In genomic region chrX:75096163-75096770, GRCm38 (mm10) we compare ENCODE assay signal across 8 mouse cellular contexts. TPM values are rescaled to one million over a fixed set of nuclear protein-coding genes. Genes with fewer than 3 reads are reported as not detected.
DNase-seq lines count a peak whose midpoint lies in the region; ATAC-seq and TF ChIP-seq lines count a peak whose summit lies in the region.

No protein-coding gene starts in this region.

- ATAC-seq in embryonic facial prominence, embryonic 12.5 days (ENCODE audit: insufficient number of reproducible peaks, insufficient read depth, low FRiP score, low TSS enrichment): no peak; the same call in 1 of the 2 replicates
- ATAC-seq in hindbrain, embryonic 11.5 days (ENCODE audit: low FRiP score): peak; percentile 28; the same call in 1 of the 2 replicates
- ATAC-seq in liver, embryonic 15.5 days (ENCODE audit: insufficient read depth): peak; percentile 40
- no peak; the same call in 1 of the 2 replicates for ATAC-seq in stomach, embryonic 15.5 days (ENCODE audit: insufficient read depth, low FRiP score, low read depth)

- peaks cover 12% of the 10 kb centered on the region; the same call in 1 of the 2 replicates for H3K79me2 ChIP-seq in CH12.LX (replicated peaks; ENCODE audit: control insufficient read depth, extremely low read depth, insufficient read depth, poor library complexity, severe bottlenecking)

- peaks cover 13 to 19% of the 10 kb centered on the region in 2 experiments for H3K36me3 ChIP-seq in CH12.LX (replicated peaks in 1 of 2; ENCODE audit: control insufficient read depth in 1 of 2, insufficient read depth in 1 of 2, low read length in 1 of 2)
- 0 out of 2 replicates have a peak, but pooled peaks cover 4% of the 10 kb centered on the region for H3K36me3 ChIP-seq in embryonic facial prominence, embryonic 12.5 days
- H3K36me3 ChIP-seq in hindbrain, embryonic 11.5 days (ENCODE audit: control insufficient read depth, insufficient read depth, low read length): no peaks in the 10 kb centered on the region
- peaks cover 26% of the 10 kb centered on the region for H3K36me3 ChIP-seq in liver, embryonic 15.5 days (replicated peaks)
- no peaks in the 10 kb centered on the region for H3K36me3 ChIP-seq in stomach, embryonic 15.5 days

- dilution Hi-C loops in CH12.LX (cut with MboI; ENCODE audit: extremely low pct_ligation_motif_present, extremely low pct_unique_long_range_greater_than_20kb, low sequenced_read_pairs): no loop called here

- no peaks in the 10 kb centered on the region for H3K27me3 ChIP-seq in CH12.LX (replicated peaks)
- H3K27me3 ChIP-seq in embryonic facial prominence, embryonic 12.5 days: no peaks in the 10 kb centered on the region
- no peaks in the 10 kb centered on the region for H3K27me3 ChIP-seq in hindbrain, embryonic 11.5 days (ENCODE audit: control insufficient read depth, insufficient read depth, low read length)
- no peaks in the 10 kb centered on the region for H3K27me3 ChIP-seq in liver, embryonic 15.5 days
- H3K27me3 ChIP-seq in stomach, embryonic 15.5 days (replicated peaks): no peaks in the 10 kb centered on the region

- H3K27ac ChIP-seq in CH12.LX (ENCODE audit: insufficient read depth, low read depth): no peak overlapping the region
- 0 out of 2 replicates have a peak overlapping the region, but pooled peaks have one; percentile 65 for H3K27ac ChIP-seq in embryonic facial prominence, embryonic 12.5 days
- no peak overlapping the region for H3K27ac ChIP-seq in hindbrain, embryonic 11.5 days (ENCODE audit: low read depth, low read length)
- peak overlapping the region; percentile 81 for H3K27ac ChIP-seq in liver, embryonic 15.5 days (replicated peaks)
- H3K27ac ChIP-seq in stomach, embryonic 15.5 days: peak overlapping the region; percentile 63

- peak overlapping the region; percentile 66 for H3K9ac ChIP-seq in CH12.LX (ENCODE audit: insufficient read depth, low read depth)
- H3K9ac ChIP-seq in embryonic facial prominence, embryonic 12.5 days: peak overlapping the region; percentile 38
- H3K9ac ChIP-seq in hindbrain, embryonic 11.5 days (ENCODE audit: low read depth, low read length): peak overlapping the region; percentile 58
- H3K9ac ChIP-seq in liver, embryonic 15.5 days: peak overlapping the region; percentile 64
- peak overlapping the region; percentile 32 for H3K9ac ChIP-seq in stomach, embryonic 15.5 days

- TF ChIP-seq EP300 in CH12.LX (IDR thresholded peaks at IDR 0.05; ENCODE audit: low read length): no peak

- in situ Hi-C loops in CH12.LX (cut with MboI; ENCODE audit: low pct_ligation_motif_present, low pct_unique_long_range_greater_than_20kb, low sequenced_read_pairs): no loop called here

- no peak for TF ChIP-seq CTCF in CH12.LX (conservative IDR thresholded peaks at IDR 0.05 in 1 of 2, IDR thresholded peaks at IDR 0.05 in 1 of 2; ENCODE audit: low read depth in 2 of 2, low read length in 2 of 2)

- TF ChIP-seq POLR2A in CH12.LX (IDR thresholded peaks at IDR 0.05; ENCODE audit: low read depth, low read length): no peak

- H3K4me2 ChIP-seq in CH12.LX (ENCODE audit: insufficient read depth, low read depth, poor library complexity, severe bottlenecking): no peak overlapping the region
- peak overlapping the region; percentile 48 for H3K4me2 ChIP-seq in embryonic facial prominence, embryonic 12.5 days (replicated peaks)
- peak overlapping the region; percentile 49 for H3K4me2 ChIP-seq in hindbrain, embryonic 11.5 days (replicated peaks; ENCODE audit: low read depth, low read length)
- H3K4me2 ChIP-seq in liver, embryonic 15.5 days: peak overlapping the region; percentile 76
- peak overlapping the region; percentile 53 for H3K4me2 ChIP-seq in stomach, embryonic 15.5 days

- TF ChIP-seq RAD21 in CH12.LX (IDR thresholded peaks at IDR 0.05; ENCODE audit: low read depth, low read length): no peak

- H3K4me3 ChIP-seq in CH12.LX (replicated peaks in 1 of 3; ENCODE audit: low read depth in 2 of 3, low read length in 2 of 3, poor library complexity in 1 of 3): peak overlapping the region; percentile 71
- H3K4me3 ChIP-seq in embryonic facial prominence, embryonic 12.5 days: peak overlapping the region; percentile 53
- peak overlapping the region; percentile 50 for H3K4me3 ChIP-seq in hindbrain, embryonic 11.5 days (ENCODE audit: low read depth, low read length)
- H3K4me3 ChIP-seq in liver, embryonic 15.5 days (replicated peaks): peak overlapping the region; percentile 69
- peak overlapping the region; percentile 56 for H3K4me3 ChIP-seq in stomach, embryonic 15.5 days (replicated peaks)

- H3K4me1 ChIP-seq in CH12.LX (ENCODE audit: control insufficient read depth in 1 of 2, insufficient read depth in 2 of 2): peaks cover 0 to 10% of the 10 kb centered on the region in 2 experiments; a peak in 1 of 4 replicates
- H3K4me1 ChIP-seq in embryonic facial prominence, embryonic 12.5 days: no peaks in the 10 kb centered on the region
- H3K4me1 ChIP-seq in hindbrain, embryonic 11.5 days (replicated peaks; ENCODE audit: control insufficient read depth, insufficient read depth, low read length): no peaks in the 10 kb centered on the region
- no peaks in the 10 kb centered on the region; the same call in 1 of the 2 replicates for H3K4me1 ChIP-seq in liver, embryonic 15.5 days (replicated peaks)
- H3K4me1 ChIP-seq in stomach, embryonic 15.5 days: no peaks in the 10 kb centered on the region

- 17% methylated on average over 23 of the region's 23 CpGs for WGBS in embryonic facial prominence, embryonic 12.5 days
- WGBS in hindbrain, embryonic 11.5 days: 18% methylated on average over 22 of the region's 23 CpGs
- WGBS in liver, embryonic 15.5 days (ENCODE audit: insufficient replicate concordance): 16% methylated on average over 23 of the region's 23 CpGs
- WGBS in stomach, embryonic 15.5 days: 17% methylated on average over 23 of the region's 23 CpGs

- no peaks in the 10 kb centered on the region for H3K9me3 ChIP-seq in CH12.LX (replicated peaks; ENCODE audit: low read length)
- H3K9me3 ChIP-seq in embryonic facial prominence, embryonic 12.5 days: no peaks in the 10 kb centered on the region
- no peaks in the 10 kb centered on the region for H3K9me3 ChIP-seq in hindbrain, embryonic 11.5 days (ENCODE audit: control insufficient read depth, low read length)
- no peaks in the 10 kb centered on the region for H3K9me3 ChIP-seq in liver, embryonic 15.5 days (replicated peaks)
- no peaks in the 10 kb centered on the region for H3K9me3 ChIP-seq in stomach, embryonic 15.5 days

- DNase-seq in embryo, embryonic 10 days (ENCODE audit: low spot score): peak; percentile 29
- no peak for DNase-seq in embryo, embryonic 9.5 days (ENCODE audit: extremely low spot score)
- DNase-seq in CH12.LX (ENCODE audit: extremely low read depth): no peak
- peak; percentile 28 for DNase-seq in hindbrain, embryonic 11.5 days (ENCODE audit: low spot score)
- DNase-seq in natural killer cell, adult 2 months (ENCODE audit: low spot score in 2 of 2): no peak

TF ChIP-seq in CH12.LX, 34 proteins besides CTCF, POLR2A, EP300 and RAD21 (continues in another document):
- TF ChIP-seq BHLHE40 (IDR thresholded peaks at IDR 0.05; ENCODE audit: low read depth, low read length) (0 out of 2 replicates have a peak, but pooled peaks have one; percentile 18), CHD1 (IDR thresholded peaks at IDR 0.05; ENCODE audit: low read depth, low read length) (no peak), CHD2 (IDR thresholded peaks at IDR 0.05; ENCODE audit: low read length) (no peak), ELF1 (IDR thresholded peaks at IDR 0.05; ENCODE audit: low read depth, low read length) (no peak), NRF1 (IDR thresholded peaks at IDR 0.05; ENCODE audit: low read depth, low read length) (no peak), MXI1 (IDR thresholded peaks at IDR 0.05; ENCODE audit: low read depth, low read length) (peak; percentile 93), USF2 (conservative IDR thresholded peaks at IDR 0.05; ENCODE audit: low read depth, low read length) (no peak), IRF4 (IDR thresholded peaks at IDR 0.05; ENCODE audit: low read depth, low read length) (no peak), SIN3A (IDR thresholded peaks at IDR 0.05; ENCODE audit: low read length) (peak; percentile 1; the same call in 1 of the 2 replicates), TBP (conservative IDR thresholded peaks at IDR 0.05; ENCODE audit: low read depth, low read length) (no peak), TCF12 (IDR thresholded peaks at IDR 0.05; ENCODE audit: low read depth, low read length) (no peak), ZC3H11A (IDR thresholded peaks at IDR 0.05; ENCODE audit: low read depth, low read length) (no peak), NELFE (IDR thresholded peaks at IDR 0.05; ENCODE audit: low read depth, low read length) (no peak), MAX (IDR thresholded peaks at IDR 0.05; ENCODE audit: low read length) (peak; percentile 95)

RNA-seq across cellular contexts. Expression of gene Dkc1, which starts 0.6 kb away (rescaled TPM):
- 110 and 152 TPM in 2 replicates for total RNA-seq in CH12.LX (2012; rRNA removed)
- 260 and 294 TPM in 2 replicates for total RNA-seq in CH12.LX (2014; rRNA removed)
- polyA plus RNA-seq in CH12.LX (2012; ENCODE audit: insufficient read length, low read depth): 273 and 427 TPM in 2 replicates
- 130 and 133 TPM in 2 replicates for polyA plus RNA-seq in embryonic facial prominence, embryonic 12.5 days (2016; fragmentation: Nextera tagmentation; extraction: Ambion mirVana)
- polyA plus RNA-seq in hindbrain, embryonic 11.5 days (2014; fragmentation: Nextera tagmentation; extraction: Ambion mirVana): 117 and 123 TPM in 2 replicates
- 66.7 and 73.9 TPM in 2 replicates for polyA plus RNA-seq in liver, embryonic 15.5 days (2015; fragmentation: Nextera tagmentation; extraction: Ambion mirVana)
- 111 and 137 TPM in 2 replicates for polyA plus RNA-seq in stomach, embryonic 15.5 days (2015; fragmentation: Nextera tagmentation; extraction: Ambion mirVana)

RNA-seq across cellular contexts. Expression of gene Gab3, which starts 11.0 kb away (rescaled TPM):
- total RNA-seq in CH12.LX (2012; rRNA removed): 0.17 and 0.21 TPM in 2 replicates
- total RNA-seq in CH12.LX (2014; rRNA removed): 0.27 and 0.42 TPM in 2 replicates
- 0.37 and 0.64 TPM in 2 replicates for polyA plus RNA-seq in CH12.LX (2012; ENCODE audit: insufficient read length, low read depth)
- 1.5 and 1.7 TPM in 2 replicates for polyA plus RNA-seq in embryonic facial prominence, embryonic 12.5 days (2016; fragmentation: Nextera tagmentation; extraction: Ambion mirVana)
- 0.81 and 1.5 TPM in 2 replicates for polyA plus RNA-seq in hindbrain, embryonic 11.5 days (2014; fragmentation: Nextera tagmentation; extraction: Ambion mirVana)
- polyA plus RNA-seq in liver, embryonic 15.5 days (2015; fragmentation: Nextera tagmentation; extraction: Ambion mirVana): 1.2 and 1.6 TPM in 2 replicates
- polyA plus RNA-seq in stomach, embryonic 15.5 days (2015; fragmentation: Nextera tagmentation; extraction: Ambion mirVana): 2.7 and 3.0 TPM in 2 replicates

RNA-seq across cellular contexts. Expression of gene Mpp1, which starts 34.5 kb away (rescaled TPM):
- total RNA-seq in CH12.LX (2012; rRNA removed): 19.9 and 22.2 TPM in 2 replicates
- total RNA-seq in CH12.LX (2014; rRNA removed): 10.8 and 13.0 TPM in 2 replicates
- 30.0 and 34.8 TPM in 2 replicates for polyA plus RNA-seq in CH12.LX (2012; ENCODE audit: insufficient read length, low read depth)
- 39.7 and 40.7 TPM in 2 replicates for polyA plus RNA-seq in embryonic facial prominence, embryonic 12.5 days (2016; fragmentation: Nextera tagmentation; extraction: Ambion mirVana)
- polyA plus RNA-seq in hindbrain, embryonic 11.5 days (2014; fragmentation: Nextera tagmentation; extraction: Ambion mirVana): 25.0 and 28.0 TPM in 2 replicates
- polyA plus RNA-seq in liver, embryonic 15.5 days (2015; fragmentation: Nextera tagmentation; extraction: Ambion mirVana): 135 and 147 TPM in 2 replicates
- polyA plus RNA-seq in stomach, embryonic 15.5 days (2015; fragmentation: Nextera tagmentation; extraction: Ambion mirVana): 79.3 and 84.9 TPM in 2 replicates

Comparison
In these comparisons a context has a peak if more than half of its experiments do, and no peak if none do; other contexts are left out.
1. DNase-seq: peak in embryo, embryonic 10 days (single experiment) and hindbrain, embryonic 11.5 days (single experiment); none in embryo, embryonic 9.5 days (single experiment), CH12.LX (single experiment) and natural killer cell, adult 2 months (0 of 2).
2. H3K27ac ChIP-seq: peak in embryonic facial prominence, embryonic 12.5 days (single experiment), liver, embryonic 15.5 days (single experiment) and stomach, embryonic 15.5 days (single experiment); none in CH12.LX (single experiment) and hindbrain, embryonic 11.5 days (single experiment).
3. ATAC-seq: peak in hindbrain, embryonic 11.5 days (single experiment) and liver, embryonic 15.5 days (single experiment); none in embryonic facial prominence, embryonic 12.5 days (single experiment) and stomach, embryonic 15.5 days (single experiment).
4. Peak in every context shown above with its lines, with median percentiles within 50 percentile points of each other: H3K4me3 ChIP-seq and H3K9ac ChIP-seq.